Mouse (Mus musculus) ovary, adult 2 months (tissue): ENCODE measurements around the gene Cenpn. TPM values are rescaled to one million over a fixed set of nuclear protein-coding genes. Genes with fewer than 3 reads are reported as not detected.

Experiments used
- polyA plus RNA-seq: library from polyadenylated mRNA; depleted of rRNA; stranded (reverse); fragments of >200 nt; gene quantifications from 2 replicates; pipeline ENCODE4 v1.2.3, GENCODE M21; 2012; rRNA removed

Gene Cenpn
- 5.7 and 7.9 TPM in 2 replicates for polyA plus RNA-seq

GRCm38 (mm10) chr8:116921337-116922059 lies at the start of gene Cenpn, which contains the start of gene Cmc2:
Gene Cenpn (plus strand): TSS chr8:116921730.
Gene Cmc2 (minus strand): TSS chr8:116921455.

GRCm38 (mm10) chr8:116943161-116943554 lies 21.6 kb downstream of the Cenpn start, which contains the start of gene Atmin:
Gene Atmin (plus strand): TSS chr8:116943393.

DNA sequence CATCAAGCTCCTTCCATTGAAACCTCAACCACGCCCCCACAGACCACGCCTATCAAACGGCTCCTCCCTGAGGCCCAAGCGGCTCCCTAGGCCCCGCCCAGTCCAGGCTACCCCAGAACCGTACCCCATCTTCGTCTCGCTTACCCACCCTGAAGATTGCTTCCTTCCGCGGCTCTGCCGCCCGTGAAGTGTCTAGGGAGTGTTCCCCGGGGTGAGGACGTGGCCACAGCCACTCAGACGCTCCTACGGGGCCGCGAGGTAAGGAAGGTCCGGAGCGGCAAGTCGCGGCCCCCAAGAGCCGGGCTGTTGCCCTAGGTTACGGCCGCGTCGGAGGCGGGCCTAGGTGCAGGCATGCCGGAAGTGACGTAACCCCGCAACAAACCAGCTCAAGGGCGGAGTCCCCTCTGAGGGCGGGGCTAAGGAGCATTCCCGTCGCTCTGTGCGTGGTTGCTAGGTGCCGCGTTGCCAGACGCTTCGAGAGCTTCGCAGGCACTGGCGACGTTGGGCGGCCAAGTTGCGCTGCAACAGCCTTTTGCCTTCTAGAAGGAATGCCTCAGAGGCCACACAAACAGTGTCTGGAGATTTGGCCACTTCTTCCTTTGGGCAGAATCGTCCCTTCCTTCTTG lies 57.2 kb downstream of the Cenpn start, which contains the start of gene 1700030J22Rik:
Gene 1700030J22Rik, minus strand, starts transcription at position 329 of the 626 bp plus-strand sequence.

Other genes with a start within 250 kb of the Cenpn start
- 1.8 and 2.3 TPM in 2 replicates for gene Cdyl2, start 188.7 kb upstream of the Cenpn start, polyA plus RNA-seq
- gene Cmc2, start 275 bp upstream of the Cenpn start, polyA plus RNA-seq = 3.0 and 4.8 TPM in 2 replicates
- gene Atmin, start 21.7 kb downstream of the Cenpn start, polyA plus RNA-seq = 21.6 and 22.9 TPM in 2 replicates
- 1.2 and 1.3 TPM in 2 replicates for gene 1700030J22Rik, start 57.2 kb downstream of the Cenpn start, polyA plus RNA-seq
- gene Gcsh, start 71.8 kb downstream of the Cenpn start, polyA plus RNA-seq = 42.7 and 49.7 TPM in 2 replicates
- gene Pkd1l2, start 160.7 kb downstream of the Cenpn start, polyA plus RNA-seq = 0.28 and 0.61 TPM in 2 replicates
- gene Bco1, start 174.1 kb downstream of the Cenpn start, polyA plus RNA-seq = 0.23 and 0.27 TPM in 2 replicates
- gene Gan, start 236.4 kb downstream of the Cenpn start, polyA plus RNA-seq = 4.1 and 5.3 TPM in 2 replicates